Mouse (Mus musculus): ENCODE measurements at regions not wholly inside any gene's neighbourhood (a gene's known extent, or its start where the extent isn't known, plus 50 kb on each side); places are given as distances from the start of the nearest gene placed in this dataset.

- no peak for ATAC-seq (ENCODE audit: low FRiP score, low TSS enrichment)
- WGBS: 87% methylated on average over 8 of the region's 8 CpGs
- no peaks in the 10 kb centered on the region for H3K27me3 ChIP-seq (ENCODE audit: insufficient read depth, low read length)
- H3K9ac ChIP-seq (replicated peaks; ENCODE audit: low read length): no peak overlapping the region
- no peak overlapping the region for H3K27ac ChIP-seq (ENCODE audit: low read length)
- no peak overlapping the region for H3K4me2 ChIP-seq (replicated peaks; ENCODE audit: low read depth, low read length)
- H3K9me3 ChIP-seq (ENCODE audit: low read length): no peaks in the 10 kb centered on the region
- H3K4me3 ChIP-seq (ENCODE audit: low read length): no peak overlapping the region
- H3K36me3 ChIP-seq (ENCODE audit: insufficient read depth, low read length): no peaks in the 10 kb centered on the region
- H3K4me1 ChIP-seq (ENCODE audit: insufficient read depth, low read length): no peaks in the 10 kb centered on the region
Measured at GRCm38 (mm10) chr10:91342083-91342482, 161.0 kb upstream of the Tmpo start.

GRCm38 (mm10) chr10:91339361-91339760 is 158.2 kb upstream of the Tmpo start:
- Histone ChIP-seq H3K27ac (ENCODE audit: low read length) (no peak overlapping the region), H3K4me1 (ENCODE audit: insufficient read depth, low read length) (no peaks in the 10 kb centered on the region), H3K4me2 (replicated peaks; ENCODE audit: low read depth, low read length) (no peak overlapping the region), H3K9ac (replicated peaks; ENCODE audit: low read length) (no peak overlapping the region), H3K4me3 (ENCODE audit: low read length) (no peak overlapping the region), H3K9me3 (ENCODE audit: low read length) (no peaks in the 10 kb centered on the region), H3K36me3 (ENCODE audit: insufficient read depth, low read length) (no peaks in the 10 kb centered on the region), H3K27me3 (ENCODE audit: insufficient read depth, low read length) (no peaks in the 10 kb centered on the region)
- ATAC-seq (ENCODE audit: low FRiP score, low TSS enrichment): no peak
- WGBS: 96% methylated on average over 3 of the region's 3 CpGs

- H3K27ac ChIP-seq (ENCODE audit: low read length): peak overlapping the region; percentile 21
Measured at GRCm38 (mm10) chr10:91326661-91327312, 145.7 kb upstream of the Tmpo start.

GRCm38 (mm10) chr10:91326144-91326655 is 145.1 kb upstream of the Tmpo start:
- H3K4me3 ChIP-seq (ENCODE audit: low read length): no peak overlapping the region
- H3K36me3 ChIP-seq (ENCODE audit: insufficient read depth, low read length): no peaks in the 10 kb centered on the region
- no peak overlapping the region for H3K4me2 ChIP-seq (replicated peaks; ENCODE audit: low read depth, low read length)
- no peak for ATAC-seq (ENCODE audit: low FRiP score, low TSS enrichment)
- no peaks in the 10 kb centered on the region for H3K9me3 ChIP-seq (ENCODE audit: low read length)
- no peaks in the 10 kb centered on the region for H3K4me1 ChIP-seq (ENCODE audit: insufficient read depth, low read length)
- WGBS: 46% methylated on average over 8 of the region's 8 CpGs
- H3K27me3 ChIP-seq (ENCODE audit: insufficient read depth, low read length): no peaks in the 10 kb centered on the region
- peak overlapping the region; percentile 21 for H3K27ac ChIP-seq (ENCODE audit: low read length)
- H3K9ac ChIP-seq (replicated peaks; ENCODE audit: low read length): no peak overlapping the region

More at GRCm38 (mm10) chr10:91326661-91327312, 145.7 kb upstream of the Tmpo start:
- H3K4me1 ChIP-seq (ENCODE audit: insufficient read depth, low read length): no peaks in the 10 kb centered on the region
- peak; percentile 90 for ATAC-seq (ENCODE audit: low FRiP score, low TSS enrichment)
- no peaks in the 10 kb centered on the region for H3K36me3 ChIP-seq (ENCODE audit: insufficient read depth, low read length)
- 13% methylated on average over 12 of the region's 12 CpGs for WGBS
- no peaks in the 10 kb centered on the region for H3K9me3 ChIP-seq (ENCODE audit: low read length)
- H3K4me2 ChIP-seq (replicated peaks; ENCODE audit: low read depth, low read length): no peak overlapping the region
- no peaks in the 10 kb centered on the region for H3K27me3 ChIP-seq (ENCODE audit: insufficient read depth, low read length)
- no peak overlapping the region for H3K9ac ChIP-seq (replicated peaks; ENCODE audit: low read length)
- no peak overlapping the region for H3K4me3 ChIP-seq (ENCODE audit: low read length)

- Histone ChIP-seq H3K4me1 (ENCODE audit: insufficient read depth, low read length) (no peaks in the 10 kb centered on the region), H3K27ac (ENCODE audit: low read length) (no peak overlapping the region), H3K4me3 (ENCODE audit: low read length) (no peak overlapping the region), H3K4me2 (replicated peaks; ENCODE audit: low read depth, low read length) (no peak overlapping the region), H3K36me3 (ENCODE audit: insufficient read depth, low read length) (no peaks in the 10 kb centered on the region), H3K9me3 (ENCODE audit: low read length) (no peaks in the 10 kb centered on the region), H3K9ac (replicated peaks; ENCODE audit: low read length) (no peak overlapping the region), H3K27me3 (ENCODE audit: insufficient read depth, low read length) (no peaks in the 10 kb centered on the region)
- WGBS: 78% methylated on average over 4 of the region's 4 CpGs
- no peak for ATAC-seq (ENCODE audit: low FRiP score, low TSS enrichment)
Measured at GRCm38 (mm10) chr10:91321226-91321625, 140.1 kb upstream of the Tmpo start.

GRCm38 (mm10) chr10:91319442-91320112 is 138.5 kb upstream of the Tmpo start:
- H3K9ac ChIP-seq (replicated peaks; ENCODE audit: low read length): no peak overlapping the region
- ATAC-seq (ENCODE audit: low FRiP score, low TSS enrichment): peak; percentile 63
- H3K4me1 ChIP-seq (ENCODE audit: insufficient read depth, low read length): no peaks in the 10 kb centered on the region
- no peaks in the 10 kb centered on the region for H3K36me3 ChIP-seq (ENCODE audit: insufficient read depth, low read length)
- no peak overlapping the region for H3K27ac ChIP-seq (ENCODE audit: low read length)
- WGBS: 71% methylated on average over 10 of the region's 10 CpGs
- H3K4me3 ChIP-seq (ENCODE audit: low read length): no peak overlapping the region
- no peak overlapping the region for H3K4me2 ChIP-seq (replicated peaks; ENCODE audit: low read depth, low read length)
- no peaks in the 10 kb centered on the region for H3K9me3 ChIP-seq (ENCODE audit: low read length)
- no peaks in the 10 kb centered on the region for H3K27me3 ChIP-seq (ENCODE audit: insufficient read depth, low read length)

GRCm38 (mm10) chr10:91314441-91314840 is 133.3 kb upstream of the Tmpo start:
- peak; percentile 72; the same call in 1 of the 2 replicates for ATAC-seq (ENCODE audit: low FRiP score, low TSS enrichment)
- Histone ChIP-seq H3K4me3 (ENCODE audit: low read length) (no peak overlapping the region), H3K9me3 (ENCODE audit: low read length) (no peaks in the 10 kb centered on the region), H3K9ac (replicated peaks; ENCODE audit: low read length) (no peak overlapping the region), H3K27ac (ENCODE audit: low read length) (peak overlapping the region; percentile 73), H3K27me3 (ENCODE audit: insufficient read depth, low read length) (no peaks in the 10 kb centered on the region), H3K36me3 (ENCODE audit: insufficient read depth, low read length) (no peaks in the 10 kb centered on the region), H3K4me1 (ENCODE audit: insufficient read depth, low read length) (no peaks in the 10 kb centered on the region), H3K4me2 (replicated peaks; ENCODE audit: low read depth, low read length) (no peak overlapping the region)
- 60% methylated on average over 1 of the region's 1 CpGs for WGBS

- 48% methylated on average over 3 of the region's 3 CpGs for WGBS
- H3K4me3 ChIP-seq (ENCODE audit: low read length): no peak overlapping the region
- no peaks in the 10 kb centered on the region for H3K4me1 ChIP-seq (ENCODE audit: insufficient read depth, low read length)
- no peaks in the 10 kb centered on the region for H3K27me3 ChIP-seq (ENCODE audit: insufficient read depth, low read length)
- H3K9ac ChIP-seq (replicated peaks; ENCODE audit: low read length): no peak overlapping the region
- no peak for ATAC-seq (ENCODE audit: low FRiP score, low TSS enrichment)
- H3K27ac ChIP-seq (ENCODE audit: low read length): no peak overlapping the region
- no peaks in the 10 kb centered on the region for H3K36me3 ChIP-seq (ENCODE audit: insufficient read depth, low read length)
- H3K4me2 ChIP-seq (replicated peaks; ENCODE audit: low read depth, low read length): no peak overlapping the region
- no peaks in the 10 kb centered on the region for H3K9me3 ChIP-seq (ENCODE audit: low read length)
Measured at GRCm38 (mm10) chr10:91313316-91313715, 132.2 kb upstream of the Tmpo start.

- no peak overlapping the region for H3K4me3 ChIP-seq (ENCODE audit: low read length)
- ATAC-seq (ENCODE audit: low FRiP score, low TSS enrichment): no peak
- no peaks in the 10 kb centered on the region for H3K9me3 ChIP-seq (ENCODE audit: low read length)
- H3K4me1 ChIP-seq (ENCODE audit: insufficient read depth, low read length): no peaks in the 10 kb centered on the region
- 55% methylated on average over 5 of the region's 5 CpGs for WGBS
- no peak overlapping the region for H3K9ac ChIP-seq (replicated peaks; ENCODE audit: low read length)
- H3K4me2 ChIP-seq (replicated peaks; ENCODE audit: low read depth, low read length): no peak overlapping the region
- no peaks in the 10 kb centered on the region for H3K27me3 ChIP-seq (ENCODE audit: insufficient read depth, low read length)
- no peaks in the 10 kb centered on the region for H3K36me3 ChIP-seq (ENCODE audit: insufficient read depth, low read length)
- no peak overlapping the region for H3K27ac ChIP-seq (ENCODE audit: low read length)
Measured at GRCm38 (mm10) chr10:91312913-91313312, 131.8 kb upstream of the Tmpo start.

GRCm38 (mm10) chr10:91300067-91300466 is 119.0 kb upstream of the Tmpo start:
- Histone ChIP-seq H3K4me1 (ENCODE audit: insufficient read depth, low read length) (0 out of 2 replicates have a peak, but pooled peaks cover 3% of the 10 kb centered on the region), H3K27ac (ENCODE audit: low read length) (0 out of 2 replicates have a peak overlapping the region, but pooled peaks have one; percentile 43), H3K9me3 (ENCODE audit: low read length) (no peaks in the 10 kb centered on the region), H3K27me3 (ENCODE audit: insufficient read depth, low read length) (no peaks in the 10 kb centered on the region), H3K4me2 (replicated peaks; ENCODE audit: low read depth, low read length) (no peak overlapping the region), H3K9ac (replicated peaks; ENCODE audit: low read length) (no peak overlapping the region), H3K4me3 (ENCODE audit: low read length) (no peak overlapping the region), H3K36me3 (ENCODE audit: insufficient read depth, low read length) (no peaks in the 10 kb centered on the region)
- no peak for ATAC-seq (ENCODE audit: low FRiP score, low TSS enrichment)
- WGBS: 49% methylated on average over 7 of the region's 7 CpGs

Data from kidney, embryonic 16.5 days (tissue).